Mouse (Mus musculus) embryonic fibroblast, embryonic 13.5 days (primary cell): ENCODE data around the gene Ogn.

ENCODE experiments used
- CTCF ChIP-seq: IDR thresholded peaks from 2 replicates; pipeline ENCODE4 v1.5.1; 2011; ENCODE audit warnings: mild to moderate bottlenecking, control low read depth, low read length, moderate library complexity, borderline replicate concordance; ENCODE audit not compliant: insufficient read depth
- POLR2A ChIP-seq: IDR thresholded peaks from 2 replicates; pipeline ENCODE4 v1.6.1; 2011; ENCODE audit warnings: low read depth, mild to moderate bottlenecking, control low read depth, low read length, moderate library complexity

- no peak for TF ChIP-seq POLR2A
- no peak for TF ChIP-seq CTCF
Observed at GRCm38 (mm10) chr13:49642650-49643049, 34.8 kb downstream of the Ogn start.
